Mouse (Mus musculus) kidney, adult 2 months (tissue): Measurements from ENCODE around the gene Zfp987.
"Not testable (repeated sequence)": the region's sequence is repeated elsewhere in the genome, so short reads cannot be mapped to it uniquely, and the experiment has no call there.

Experiments
- CTCF ChIP-seq: fragments of 200-500 bp; conservative IDR thresholded peaks from 2 replicates; pipeline ENCODE4 v1.5.1; 2011; ENCODE audit warnings: low read depth, mild to moderate bottlenecking, control low read depth, low read length, moderate library complexity, mixed read lengths; ENCODE audit not compliant: insufficient read depth, insufficient read length
- POLR2A ChIP-seq: fragments of 200-500 bp; IDR thresholded peaks from one replicate; pipeline ENCODE4 v1.6.1; 2011; ENCODE audit warnings: low read depth, low read length, control low read depth

DNA sequence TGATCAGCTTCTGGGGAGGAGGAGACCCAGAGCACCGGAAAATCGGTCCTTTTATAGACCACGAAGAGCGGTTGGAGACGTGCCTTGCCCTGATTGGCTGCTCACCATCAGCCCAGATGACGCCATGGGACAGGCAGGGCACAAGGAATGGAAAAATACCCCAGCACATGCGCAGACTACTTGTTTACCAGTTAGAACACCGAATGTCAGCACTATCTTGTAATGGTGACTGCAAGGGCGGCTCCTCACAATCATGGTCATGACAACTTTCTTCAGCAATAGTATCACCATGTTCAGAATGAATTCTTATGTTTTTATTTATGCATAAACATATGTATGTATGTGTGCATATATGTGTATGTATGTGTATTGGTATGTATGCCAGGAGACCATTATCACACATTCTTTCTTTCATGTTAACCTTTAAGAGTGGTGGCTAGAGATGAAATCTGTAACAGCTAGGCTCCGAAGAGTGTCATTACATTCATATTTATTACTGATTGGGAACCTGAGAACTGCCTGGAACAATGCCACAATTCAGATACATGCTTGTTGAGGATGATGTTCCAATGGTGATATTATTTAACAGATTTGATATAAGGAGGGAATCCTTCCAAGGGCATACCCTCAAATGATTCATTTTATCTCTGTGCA, 70.9 kb downstream of the Zfp987 start:
- not testable (repeated sequence) for TF ChIP-seq CTCF, POLR2A
